Mouse (Mus musculus): ENCODE measurements at regions not wholly inside any gene's neighbourhood (a gene's known extent, or its start where the extent isn't known, plus 50 kb on each side); places are given as distances from the start of the nearest gene placed in this dataset.

GRCm38 (mm10) chr2:48374302-48374701 is 439.6 kb upstream of the Acvr2a start:
- TF ChIP-seq GATA1 (IDR thresholded peaks at IDR 0.05; ENCODE audit: borderline replicate concordance, low read length) (no peak), FLI1 (IDR thresholded peaks at IDR 0.05; ENCODE audit: low read length) (no peak)
